Mouse (Mus musculus): ENCODE measurements around the gene Kdsr.

Kdsr gene

DNA sequence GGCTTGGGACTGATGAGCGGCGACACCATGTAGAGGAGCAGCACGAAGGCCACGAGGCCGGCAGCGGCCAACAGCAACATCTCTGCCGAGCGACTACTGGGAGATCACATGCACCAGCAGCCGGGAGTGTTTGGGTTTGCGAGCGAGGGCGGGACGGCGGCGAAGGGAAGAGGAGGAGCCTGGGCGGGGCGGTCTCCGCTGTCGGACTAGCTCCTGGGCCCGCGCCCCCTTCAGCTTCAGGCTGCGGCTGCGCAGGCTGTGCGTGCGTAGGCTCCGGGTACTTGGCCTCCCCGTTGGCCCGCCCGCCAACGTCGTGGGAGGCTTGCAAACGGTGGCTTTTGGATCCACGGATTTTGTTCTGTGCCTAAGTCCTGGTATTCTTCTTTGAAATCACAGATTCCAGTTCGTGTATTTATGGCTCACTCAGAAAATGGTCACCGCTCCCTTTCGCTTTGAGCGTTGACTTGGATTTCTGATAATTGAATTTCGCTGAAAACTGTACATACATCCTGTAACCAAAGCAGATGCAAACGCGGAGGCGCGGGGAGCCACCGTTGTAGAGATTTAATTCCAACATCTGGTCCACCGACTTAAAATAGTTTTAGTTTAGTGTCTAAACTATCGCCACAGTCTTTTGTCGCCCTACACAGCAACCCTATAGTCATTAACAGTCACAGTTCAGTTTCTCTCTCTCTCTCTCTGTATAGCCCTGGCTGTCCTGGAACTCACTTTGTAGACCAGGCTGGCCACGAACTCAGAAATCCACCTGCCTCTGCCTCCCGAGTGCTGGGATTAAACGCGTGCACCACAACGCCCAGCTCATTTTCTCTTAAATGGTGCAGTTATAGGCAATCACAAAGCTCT lies at the start of gene Kdsr:
TSS of gene Kdsr (minus strand) at position 156 of the 864 bp plus-strand sequence.
- DNase-seq: peak; percentile 97

DNA sequence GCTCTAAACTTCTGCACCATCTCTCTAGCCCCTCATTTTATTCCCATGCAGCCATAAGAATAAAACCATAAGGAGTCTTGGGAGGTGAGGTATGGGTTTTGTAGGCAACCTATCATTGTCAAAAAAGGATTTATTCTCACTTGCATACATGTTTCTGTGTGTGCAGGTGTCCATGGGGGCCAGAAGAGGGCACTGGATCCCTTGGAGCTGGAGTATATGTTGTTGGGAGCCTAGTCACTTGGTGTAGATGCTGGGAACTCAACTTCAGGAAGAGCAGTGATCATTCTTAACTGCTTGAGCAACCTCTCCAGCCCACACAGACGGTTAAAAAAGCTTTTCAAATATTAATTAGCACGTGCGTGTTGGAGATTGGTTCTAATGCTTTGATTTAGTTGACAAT lies 40.4 kb upstream of the Kdsr start:
- no peak for DNase-seq

DNA sequence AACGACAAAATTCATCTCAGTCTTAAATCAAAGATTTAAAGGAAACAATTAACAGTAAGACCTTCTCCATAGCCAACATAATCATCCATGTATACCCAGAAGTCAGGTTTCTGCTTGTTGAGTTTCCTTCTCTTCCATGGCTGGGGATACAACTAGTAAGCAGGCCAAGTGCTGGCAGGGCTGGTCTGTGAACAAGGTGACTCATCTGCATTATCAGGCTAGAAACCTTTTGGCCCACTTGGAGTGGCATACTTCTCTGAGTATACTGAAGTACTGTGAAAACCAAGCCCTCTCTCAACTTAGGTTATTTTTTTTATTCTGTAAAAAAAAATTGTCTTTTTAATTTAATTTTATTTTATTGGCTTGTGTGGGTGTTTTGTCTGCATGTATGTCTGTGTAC lies 39.9 kb upstream of the Kdsr start:
- no peak for DNase-seq

DNA sequence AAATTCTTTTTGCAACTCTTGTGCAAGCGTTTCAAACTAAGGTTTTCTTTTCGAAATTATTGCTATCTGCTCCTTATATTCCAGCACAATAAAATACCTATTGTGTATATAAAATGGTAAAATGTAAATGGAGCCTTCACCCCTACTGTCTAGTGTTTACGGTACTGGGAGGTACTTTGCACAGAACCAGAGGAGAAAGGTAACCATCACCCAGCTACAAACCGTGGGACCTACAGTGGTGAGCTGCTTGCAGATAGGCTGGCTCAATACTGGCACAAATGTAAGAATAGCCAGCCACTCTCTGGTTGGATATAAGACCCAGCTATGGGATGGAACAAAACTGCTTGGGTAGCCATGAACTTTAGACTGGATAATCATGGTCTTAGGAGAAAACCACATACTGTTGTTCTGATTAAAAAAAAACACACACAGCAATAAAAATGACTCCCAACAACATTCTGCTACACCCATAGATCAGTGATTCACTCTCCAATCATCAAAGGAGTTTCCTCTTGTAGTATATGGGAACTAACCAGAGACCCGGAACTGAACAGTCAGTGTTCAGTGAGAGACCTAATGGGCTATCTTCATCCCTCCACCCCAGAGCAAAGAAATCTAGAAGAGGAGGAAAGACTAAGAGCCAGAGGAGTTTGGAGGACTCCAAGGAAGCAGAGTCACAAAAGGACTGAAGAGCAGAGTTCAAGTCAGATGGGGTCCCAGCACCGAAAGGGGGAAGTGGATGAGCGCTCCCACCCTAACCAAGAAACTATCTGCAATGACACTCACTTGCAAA lies 37.7 kb upstream of the Kdsr start:
- DNase-seq: no peak

DNA sequence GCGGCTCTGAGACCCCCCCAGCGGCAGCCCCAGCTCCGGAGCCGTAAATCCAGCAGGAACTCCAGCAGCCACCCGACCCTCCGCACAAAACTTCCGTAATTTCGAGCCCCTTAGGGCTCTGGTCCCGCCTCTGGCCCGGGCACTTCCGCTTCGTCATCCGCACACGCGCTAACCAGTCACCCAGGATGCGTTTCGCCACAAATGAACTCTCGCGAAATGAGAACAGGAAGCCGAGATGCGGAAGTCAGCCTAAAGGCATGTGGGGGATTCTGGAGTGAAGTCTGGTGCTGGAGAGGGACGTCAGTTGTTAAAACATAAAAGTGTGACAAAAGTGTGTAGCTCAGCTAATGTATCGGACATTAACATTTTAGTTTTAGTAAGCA lies 37.0 kb upstream of the Kdsr start, which contains the start of gene Vps4b:
TSS of gene Vps4b (minus strand) at position 187 of the 383 bp plus-strand sequence.
- peak; percentile 91 for DNase-seq

DNA sequence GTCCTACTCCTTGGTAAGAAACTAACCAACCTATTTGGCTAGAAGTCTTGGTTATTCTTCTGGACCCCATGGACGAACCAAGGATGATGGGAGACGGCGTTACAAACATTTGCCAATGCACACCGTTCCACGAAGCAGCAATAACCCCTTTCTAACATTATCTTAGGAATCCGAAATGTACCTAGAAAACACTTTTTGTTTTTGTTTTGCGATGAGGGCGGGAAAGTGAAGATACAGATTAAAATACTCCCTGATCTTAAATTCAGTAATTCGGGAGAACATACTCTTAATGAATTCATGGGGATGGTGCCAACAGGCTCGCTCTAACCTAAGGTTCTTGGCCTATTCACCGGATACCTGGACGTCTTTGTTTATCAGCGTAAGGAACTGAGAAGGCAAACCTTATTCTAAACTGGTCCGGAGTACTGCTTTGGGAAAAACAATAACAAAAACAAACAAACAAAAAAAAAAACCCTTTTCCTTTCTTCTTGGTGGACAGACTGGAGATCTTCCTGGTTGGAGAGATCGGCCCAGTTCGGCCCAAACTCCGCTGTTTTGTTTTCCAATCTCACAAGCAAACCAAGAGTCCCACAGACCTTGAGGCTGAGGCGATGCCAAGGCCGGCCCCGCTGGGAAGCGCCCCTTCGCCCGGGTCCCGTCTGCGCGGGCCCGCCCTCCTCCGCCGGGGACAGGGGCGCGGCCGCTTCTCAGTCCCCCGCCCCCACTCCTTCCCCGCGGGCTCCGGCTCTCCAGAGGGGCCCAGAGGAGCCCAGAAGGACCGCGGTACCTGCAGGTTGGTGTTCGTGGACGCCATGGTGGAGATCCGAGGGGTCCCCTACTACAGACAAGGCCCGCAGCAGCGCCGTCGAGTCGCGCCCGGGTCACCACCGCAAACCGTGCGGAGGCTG lies 36.4 kb upstream of the Kdsr start:
- DNase-seq: peak; percentile 70

DNA sequence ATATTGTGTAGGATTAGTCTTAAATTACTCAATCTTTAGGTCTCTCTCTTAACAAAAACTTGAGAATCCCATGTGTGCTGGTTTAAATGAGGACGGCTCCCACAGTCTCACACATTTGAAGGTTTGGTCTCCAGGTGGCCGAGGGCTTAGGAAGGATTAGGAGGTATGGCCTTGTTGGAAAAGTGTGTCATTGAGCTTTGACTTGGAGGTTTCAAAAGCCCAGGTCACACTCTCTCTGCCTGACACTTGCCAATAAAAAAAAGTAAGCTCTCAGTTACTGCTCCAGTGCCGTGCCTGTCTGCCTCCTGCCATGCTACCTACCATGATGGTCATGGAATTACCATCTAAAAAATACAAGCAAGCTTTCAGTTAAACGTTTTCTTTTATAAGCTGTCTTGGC lies 15.4 kb upstream of the Kdsr start:
- no peak for DNase-seq

DNA sequence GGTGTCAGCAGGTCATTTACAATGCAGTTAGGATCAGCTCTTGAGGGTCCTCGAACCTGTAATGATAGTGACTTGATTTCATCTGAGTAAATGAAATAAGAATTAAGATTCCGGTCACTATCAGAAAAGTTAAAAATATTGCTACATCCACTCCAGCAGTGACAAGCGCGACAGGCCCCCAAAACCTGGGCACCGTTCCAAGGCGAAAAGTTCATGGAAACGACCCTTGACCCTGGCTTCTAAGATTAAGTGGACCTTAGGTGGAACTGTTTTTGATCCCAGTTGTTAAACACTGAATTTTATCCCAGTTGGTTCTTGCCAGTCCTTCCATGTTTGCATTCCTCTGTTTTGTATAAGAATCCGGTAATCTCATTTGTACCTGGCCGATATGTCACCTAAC lies 14.6 kb upstream of the Kdsr start:
- no peak for DNase-seq

DNA sequence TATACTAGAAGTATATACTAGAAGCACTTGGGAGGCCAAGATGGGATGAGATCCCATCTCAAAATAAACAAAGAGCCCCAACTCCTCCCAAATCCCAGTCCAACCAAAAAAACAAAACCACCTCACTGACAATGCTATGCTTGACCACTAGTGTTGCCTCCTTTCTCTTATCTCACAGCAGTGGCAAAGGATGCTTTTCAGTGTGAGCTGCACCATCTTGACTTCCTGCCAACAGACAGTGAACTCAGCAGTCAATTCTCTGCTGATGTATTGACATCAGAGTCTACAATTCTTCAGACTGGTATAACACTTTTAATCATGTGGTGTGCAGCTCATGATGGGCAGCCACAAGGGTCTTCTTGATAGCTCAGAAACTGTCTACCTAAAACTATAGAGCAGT lies 9.2 kb upstream of the Kdsr start:
- no peak for DNase-seq

DNA sequence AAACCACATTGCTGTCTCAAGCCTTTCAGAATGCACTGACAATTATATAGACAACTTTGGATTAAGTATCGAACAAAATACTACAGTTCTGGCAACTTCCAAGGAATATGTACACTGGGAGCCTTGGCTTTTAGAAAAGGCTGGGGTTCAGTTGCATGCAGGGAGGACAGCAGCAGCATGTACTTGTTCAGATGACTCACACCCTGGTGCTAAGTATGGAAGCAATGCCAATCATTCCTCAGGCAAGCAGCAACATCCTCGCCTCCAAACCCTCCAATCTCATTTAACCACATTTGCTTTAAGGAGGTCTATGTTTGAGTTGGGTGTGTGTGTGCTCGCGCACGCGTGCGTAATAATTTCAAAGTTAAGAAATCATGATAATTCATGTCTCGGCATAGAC lies 6.2 kb upstream of the Kdsr start:
- DNase-seq: no peak

DNA sequence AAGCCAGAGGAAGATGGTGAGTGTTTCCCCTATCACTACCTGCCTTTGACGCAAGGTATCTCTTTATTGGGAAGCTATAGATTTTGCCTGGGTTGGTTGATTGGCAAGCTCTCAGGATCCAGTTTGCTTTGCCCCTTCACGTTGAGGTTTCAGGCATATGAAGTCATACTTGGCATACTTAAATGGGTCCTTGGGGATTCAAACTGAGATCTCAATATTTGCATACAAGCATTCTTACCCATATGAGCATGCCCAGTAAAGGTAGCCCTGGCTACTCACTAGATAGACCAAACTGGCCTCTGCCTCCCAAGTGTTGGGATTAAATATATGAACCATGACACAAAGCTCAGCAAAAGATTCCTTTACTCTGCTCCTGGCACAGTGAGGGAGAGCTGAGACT lies 5.3 kb upstream of the Kdsr start:
- DNase-seq: no peak

DNA sequence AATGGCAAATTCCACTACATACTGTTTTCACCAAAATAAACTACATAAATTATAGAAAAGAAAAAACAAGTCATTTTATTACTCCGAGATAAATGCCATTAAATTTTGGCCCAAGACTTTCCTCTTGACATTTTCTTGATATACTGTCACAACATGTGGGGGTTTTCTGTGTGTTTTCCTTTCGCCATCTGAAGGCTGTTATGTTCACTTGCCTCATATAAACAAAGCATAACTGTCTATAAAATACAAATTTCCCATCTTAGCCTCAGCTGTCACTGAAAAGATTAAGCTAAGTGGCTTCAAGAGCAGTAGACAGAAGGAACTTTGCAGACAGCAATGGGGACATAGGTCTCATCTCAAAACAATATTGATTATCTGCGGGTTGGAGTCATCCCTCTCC lies 4.8 kb upstream of the Kdsr start:
- DNase-seq: no peak

DNA sequence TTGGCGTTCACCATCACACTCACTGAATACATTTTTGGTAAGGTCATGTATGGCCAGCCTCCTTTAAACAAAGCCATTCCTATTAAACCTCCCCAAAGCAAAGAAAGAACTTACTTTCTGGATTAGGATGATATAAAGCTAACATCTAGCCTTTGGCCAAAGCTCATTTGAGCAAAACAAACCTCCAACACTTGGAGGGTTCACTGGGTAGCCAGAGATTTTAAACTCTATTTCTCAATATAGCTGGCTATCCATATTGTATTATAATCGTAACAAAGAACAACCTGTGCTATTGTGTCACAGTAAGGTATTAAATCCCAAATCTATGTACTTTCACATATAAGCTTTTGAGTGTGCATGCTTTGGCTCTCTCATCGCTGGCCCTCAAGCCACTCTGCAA lies 1.2 kb upstream of the Kdsr start:
- no peak for DNase-seq

DNA sequence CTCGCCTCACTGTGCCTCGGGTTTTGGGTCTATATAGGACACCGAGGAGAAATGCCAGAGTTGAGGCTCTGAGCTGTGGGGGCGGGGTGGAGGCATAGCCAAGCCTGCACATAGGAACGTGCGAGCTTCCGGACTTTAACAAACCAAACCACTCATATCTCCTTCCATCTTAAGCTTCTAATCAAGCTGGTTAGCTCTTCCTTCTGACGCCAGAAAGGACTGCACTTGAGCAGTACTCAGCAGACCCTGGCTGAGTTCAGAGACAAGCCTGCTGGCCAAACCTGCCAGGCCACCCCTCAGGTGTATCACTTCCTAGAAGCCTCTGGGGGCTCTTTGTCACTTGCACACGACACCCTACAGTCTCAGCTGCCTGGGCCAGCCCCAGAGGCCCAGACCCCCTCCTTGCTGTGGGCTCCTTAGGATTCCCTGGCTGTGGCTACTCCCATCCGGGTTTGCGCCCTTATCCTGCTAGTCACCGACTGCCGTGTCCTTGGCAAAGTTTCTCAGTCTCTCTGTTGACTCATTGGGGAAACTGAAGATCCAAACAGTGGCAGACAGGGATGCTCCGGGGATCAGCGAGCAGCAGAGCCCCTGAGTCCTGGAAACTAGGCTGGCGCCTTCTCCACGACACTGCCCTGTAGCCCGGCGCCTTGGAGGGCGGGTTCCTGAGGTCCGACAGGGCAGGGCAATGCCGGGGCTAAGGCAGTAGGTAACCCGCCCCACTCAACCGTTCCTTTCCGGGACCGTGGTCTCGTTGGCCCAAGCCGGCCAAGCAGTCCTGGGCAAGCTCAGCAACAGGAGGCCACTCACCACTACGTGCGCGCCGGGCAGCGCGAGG lies 574 bp downstream of the Kdsr start:
- DNase-seq: peak; percentile 64

DNA sequence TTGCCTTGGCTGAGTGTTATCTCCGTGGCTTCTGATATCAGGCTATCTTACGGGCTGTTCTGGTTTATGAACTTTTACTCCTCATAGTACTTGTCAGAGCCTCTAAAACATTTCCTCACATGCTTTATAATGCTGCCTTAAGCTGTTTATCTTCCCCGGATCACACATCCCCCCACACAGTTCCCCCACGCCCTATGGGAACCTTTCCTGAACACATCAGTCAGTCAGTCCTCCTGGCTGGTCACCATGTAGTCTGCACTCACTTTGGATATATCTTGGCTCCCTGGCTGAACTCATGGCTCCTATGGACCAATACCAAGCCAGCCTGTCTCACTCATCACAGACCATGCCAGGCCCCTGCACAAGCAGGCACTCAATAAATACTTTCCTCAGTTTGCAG lies 2.9 kb downstream of the Kdsr start:
- no peak for DNase-seq

DNA sequence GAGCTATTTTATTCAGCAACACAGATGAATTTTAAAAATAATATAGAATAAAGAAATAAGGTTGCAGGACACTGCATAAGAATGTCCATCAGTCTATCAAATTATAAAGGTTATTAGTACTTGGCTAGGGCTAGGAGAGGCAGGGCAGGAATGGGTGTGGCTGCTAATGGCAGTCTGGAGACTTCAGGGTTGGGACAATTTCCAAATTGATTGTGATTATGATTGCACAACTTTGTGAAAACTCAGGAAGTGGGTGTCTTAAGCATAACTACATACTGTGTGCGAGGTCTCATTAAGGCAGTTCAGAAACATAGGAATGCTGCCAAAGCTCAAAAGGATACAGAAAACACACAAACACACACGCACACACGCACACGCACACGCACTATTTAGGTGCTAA lies 7.5 kb downstream of the Kdsr start:
- no peak for DNase-seq

DNA sequence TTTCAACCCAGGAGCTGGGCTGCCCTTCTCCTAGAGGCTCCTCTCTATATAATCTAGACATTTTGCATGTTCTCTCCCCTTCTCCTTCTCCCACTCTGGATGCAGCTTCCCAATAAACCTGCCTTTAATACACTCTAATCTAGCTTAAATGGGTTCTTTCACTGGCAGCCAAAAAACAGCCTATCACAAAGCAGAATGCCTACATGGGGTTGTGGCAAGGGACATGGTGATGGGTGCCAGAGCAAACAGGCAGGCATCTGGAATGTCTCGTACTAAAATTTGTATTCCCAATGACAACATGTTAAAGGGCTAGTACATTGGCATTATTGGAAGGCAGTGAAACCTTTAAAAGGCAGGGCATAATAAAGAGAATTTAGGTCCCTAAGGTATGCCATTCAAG lies 8.9 kb downstream of the Kdsr start:
- no peak for DNase-seq

DNA sequence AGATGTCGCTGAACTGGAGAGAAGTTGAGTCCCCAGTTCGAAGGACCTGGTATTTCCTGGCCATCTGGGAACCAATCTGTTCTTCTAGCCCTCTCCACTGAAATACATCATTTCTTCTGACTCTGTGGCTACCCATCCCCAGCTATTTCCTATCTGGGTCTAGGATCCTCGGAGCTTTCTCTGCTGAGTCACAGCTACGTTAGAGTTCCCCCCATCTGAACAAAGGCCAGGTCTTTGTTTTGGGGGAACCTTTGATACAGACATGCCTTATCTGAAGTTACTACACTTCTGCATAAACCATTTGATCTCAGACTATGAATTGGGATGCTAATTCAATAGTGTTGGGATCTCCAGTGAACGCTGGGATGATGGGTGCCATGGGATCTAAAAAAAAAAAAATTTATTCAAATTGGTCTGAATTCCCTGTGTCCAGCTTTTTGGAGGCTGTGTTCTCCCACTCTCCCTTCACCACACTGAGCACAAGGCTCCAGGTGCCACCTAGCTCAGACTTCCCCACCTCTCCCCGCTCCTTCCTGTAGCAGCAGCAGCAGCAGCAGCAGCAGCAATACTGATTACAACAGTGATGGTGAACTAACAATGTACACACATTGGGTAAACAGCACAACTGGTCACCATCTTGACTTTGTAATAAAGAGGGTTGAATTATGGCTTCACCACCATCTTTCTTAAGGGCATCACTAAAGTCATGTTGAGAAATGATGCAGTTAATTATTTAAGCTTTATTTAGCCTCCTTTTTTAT lies 10.8 kb downstream of the Kdsr start:
- no peak for DNase-seq

DNA sequence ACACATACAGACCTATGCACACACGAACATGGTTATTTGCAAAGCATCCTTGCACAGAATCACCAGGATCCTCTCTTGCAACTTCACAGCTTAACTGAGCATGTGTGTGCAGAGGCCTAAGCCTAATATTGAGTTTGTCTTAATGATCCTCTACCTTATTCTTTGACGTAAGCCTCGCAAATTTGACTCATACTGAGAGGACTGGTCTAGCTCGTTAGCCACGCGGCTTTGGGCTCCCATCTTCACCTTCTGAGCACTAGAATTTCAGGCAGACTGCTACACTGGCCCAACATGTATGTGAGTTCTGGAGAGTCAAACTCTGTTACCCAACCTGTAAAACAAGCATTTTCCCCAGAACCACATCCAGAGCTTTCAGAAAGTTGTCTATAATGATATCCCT lies 16.5 kb downstream of the Kdsr start:
- DNase-seq: no peak

DNA sequence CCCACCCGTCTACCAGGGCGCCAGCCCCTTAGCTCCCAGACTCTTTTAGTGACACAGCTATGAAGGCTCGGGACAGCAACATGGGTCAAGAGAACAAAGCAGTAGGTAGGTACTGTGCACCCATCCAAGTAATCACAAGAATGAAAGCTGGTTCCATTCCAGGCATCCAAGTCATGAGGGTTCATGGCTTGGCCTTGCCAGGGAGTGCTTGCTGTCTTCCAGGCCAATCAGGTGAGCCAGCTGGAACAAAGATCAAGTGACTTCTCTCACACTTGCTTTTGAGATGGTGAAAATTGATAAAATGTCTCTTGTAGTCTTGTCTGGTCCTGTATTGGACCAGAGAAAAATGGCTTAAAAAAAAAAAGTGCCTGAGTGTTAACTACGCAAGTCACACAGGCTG lies 18.8 kb downstream of the Kdsr start:
- DNase-seq: no peak

DNA sequence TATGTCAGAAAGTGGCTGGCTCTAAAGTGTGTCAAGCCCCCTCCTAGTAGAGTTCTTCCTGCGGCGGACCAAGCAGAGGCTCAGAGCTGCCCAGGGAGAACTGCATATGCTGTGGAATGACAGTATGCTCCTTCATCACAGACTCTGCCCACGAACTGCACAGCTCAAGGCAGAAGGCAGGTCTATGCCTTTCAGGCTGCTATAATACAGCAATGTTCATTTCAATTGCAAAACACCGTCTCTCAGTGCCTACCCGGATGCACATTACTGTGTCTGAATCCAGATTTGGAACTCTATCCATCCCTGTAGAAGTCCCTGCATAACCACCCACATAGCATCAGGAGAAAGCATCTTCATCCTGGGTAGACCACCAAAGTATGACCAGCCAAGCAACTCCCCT lies 19.7 kb downstream of the Kdsr start:
- no peak for DNase-seq

DNA sequence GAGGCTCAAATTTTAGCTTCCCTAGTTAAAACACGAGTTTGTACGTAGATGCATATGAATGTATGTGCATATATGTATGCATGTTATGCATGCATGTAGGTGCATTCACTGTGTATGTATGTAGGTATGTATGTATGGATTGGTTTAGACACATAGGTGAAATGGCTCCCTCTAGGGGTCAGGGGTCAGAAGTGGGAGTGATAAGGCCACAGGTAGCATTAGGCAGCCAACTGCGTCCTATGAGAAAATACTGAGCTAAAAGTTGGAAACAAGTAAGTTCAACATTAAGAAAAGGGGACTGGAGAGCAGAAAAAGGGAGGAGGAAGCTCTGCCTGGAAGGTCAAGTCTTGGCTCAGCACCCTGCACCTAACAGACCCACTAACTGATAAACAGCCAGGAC lies 21.4 kb downstream of the Kdsr start:
- peak; percentile 79 for DNase-seq
